Mouse (Mus musculus) G1E (cell line): Measurements from ENCODE around the gene Cmpk1.

Experiments
- CTCF ChIP-seq: IDR thresholded peaks from 2 replicates; pipeline ENCODE4 v1.5.1; 2012; ENCODE audit warnings: low read depth, low read length, inconsistent platforms, mixed read lengths
- POLR2AphosphoS5 ChIP-seq: IDR thresholded peaks from 2 replicates; pipeline ENCODE4 v1.6.1; 2012; ENCODE audit warnings: low read depth, low read length, inconsistent platforms; ENCODE audit not compliant: insufficient replicate concordance

DNA sequence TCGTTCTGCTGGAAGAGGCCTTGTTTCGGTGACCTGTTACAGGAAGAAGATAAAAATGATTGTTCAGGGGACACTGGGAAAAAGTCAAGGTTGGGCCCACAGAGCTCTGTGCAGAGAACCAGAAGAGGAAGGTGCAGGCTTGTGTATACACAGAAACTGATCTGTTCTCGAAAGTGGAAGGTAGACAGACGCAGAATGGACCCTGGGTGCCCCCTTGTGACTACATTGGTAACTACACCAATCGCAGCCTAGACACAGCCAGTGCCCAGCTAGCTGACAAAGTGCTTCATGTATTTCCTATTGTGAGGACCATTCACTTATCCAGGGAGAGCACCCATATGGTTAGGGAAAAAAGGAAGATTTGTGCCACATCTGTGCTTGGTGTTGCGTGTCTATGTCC lies 39.6 kb downstream of the Cmpk1 start:
- peak; percentile 81 for TF ChIP-seq CTCF
- no peak for TF ChIP-seq POLR2AphosphoS5
